Mouse (Mus musculus): ENCODE measurements at regions not wholly inside any gene's neighbourhood (a gene's known extent, or its start where the extent isn't known, plus 50 kb on each side); places are given as distances from the start of the nearest gene placed in this dataset.

DNA sequence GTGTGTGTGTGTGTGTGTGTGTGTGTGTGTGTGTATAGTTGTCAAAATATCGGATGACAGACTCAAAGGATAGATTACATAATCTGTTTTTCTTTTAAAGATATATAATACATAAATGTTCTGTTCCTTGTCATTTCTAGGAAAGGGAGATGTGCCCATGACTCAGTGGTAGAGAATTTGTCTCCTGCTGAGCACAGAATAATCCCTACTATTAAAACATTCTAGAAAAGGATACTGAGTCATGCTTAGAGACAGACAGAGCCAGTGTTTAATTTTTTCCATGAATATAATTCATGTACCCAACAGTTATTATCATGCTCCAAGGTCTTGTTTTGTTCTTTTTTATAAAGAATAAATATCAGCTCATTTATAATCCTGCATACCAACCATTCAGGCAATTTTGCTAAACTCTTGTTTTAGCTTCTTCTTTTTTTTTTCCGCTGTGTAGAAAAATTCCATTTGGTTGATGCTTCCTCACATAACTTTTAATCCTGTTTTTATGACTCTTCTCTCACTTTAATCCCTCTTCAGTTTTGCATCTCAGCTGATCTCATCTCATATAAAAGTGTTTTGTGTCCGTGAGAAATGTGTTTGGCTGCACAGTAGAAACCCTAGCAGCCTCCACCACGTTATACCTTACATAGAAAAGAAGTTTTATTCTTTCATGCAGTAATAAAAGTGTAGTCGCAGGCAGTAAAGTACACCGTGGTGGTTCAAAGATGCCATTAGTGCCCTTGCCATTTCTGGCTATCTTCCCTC lies 762.3 kb downstream of the Nedd1 start:
- no peak overlapping the region for H3K4me3 ChIP-seq (ENCODE audit: low read length)
- no peak overlapping the region for H3K9ac ChIP-seq (ENCODE audit: low read depth, low read length)
- no peak overlapping the region for H3K4me2 ChIP-seq (ENCODE audit: low read length)
- H3K4me1 ChIP-seq (ENCODE audit: control insufficient read depth, insufficient read depth, low read depth, low read length): no peaks in the 10 kb centered on the region
- H3K27ac ChIP-seq (ENCODE audit: low read depth, low read length): no peak overlapping the region
- 75% methylated on average over 6 of the region's 6 CpGs for WGBS
- no peak for ATAC-seq
- H3K36me3 ChIP-seq (ENCODE audit: control insufficient read depth, insufficient read depth, low read length): no peaks in the 10 kb centered on the region
- H3K9me3 ChIP-seq (ENCODE audit: control insufficient read depth, low read length): no peaks in the 10 kb centered on the region
- H3K27me3 ChIP-seq (replicated peaks; ENCODE audit: control insufficient read depth, insufficient read depth, low read length): no peaks in the 10 kb centered on the region

DNA sequence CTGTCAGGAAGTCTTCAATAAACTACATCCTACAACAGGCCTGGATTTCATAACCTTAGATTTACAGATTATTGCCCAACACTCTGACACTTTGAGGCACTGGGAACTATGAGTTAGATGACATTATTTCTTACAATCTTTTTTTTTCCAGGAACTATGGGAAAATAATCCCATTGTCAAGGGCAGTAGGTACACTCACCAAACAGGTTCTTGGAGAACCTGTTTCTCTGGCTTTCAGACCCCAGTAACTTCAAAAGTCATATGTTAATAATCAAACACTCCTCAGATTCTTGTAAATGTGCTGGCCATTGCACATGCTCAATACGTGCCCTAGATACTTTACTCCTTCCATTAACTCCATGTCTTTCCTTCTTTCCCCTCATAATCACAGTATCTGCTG lies 769.1 kb downstream of the Nedd1 start:
- no peak for ATAC-seq
- no peak overlapping the region for H3K27ac ChIP-seq (ENCODE audit: low read depth, low read length)
- no peaks in the 10 kb centered on the region for H3K9me3 ChIP-seq (ENCODE audit: control insufficient read depth, low read length)
- H3K4me3 ChIP-seq (ENCODE audit: low read length): no peak overlapping the region
- no peak overlapping the region for H3K4me2 ChIP-seq (ENCODE audit: low read length)
- H3K4me1 ChIP-seq (ENCODE audit: control insufficient read depth, insufficient read depth, low read depth, low read length): no peaks in the 10 kb centered on the region
- no peak overlapping the region for H3K9ac ChIP-seq (ENCODE audit: low read depth, low read length)
- H3K27me3 ChIP-seq (replicated peaks; ENCODE audit: control insufficient read depth, insufficient read depth, low read length): no peaks in the 10 kb centered on the region
- 92% methylated on average over 1 of the region's 1 CpGs for WGBS
- H3K36me3 ChIP-seq (ENCODE audit: control insufficient read depth, insufficient read depth, low read length): no peaks in the 10 kb centered on the region

- Histone ChIP-seq H3K4me1 (ENCODE audit: control insufficient read depth, insufficient read depth, low read depth, low read length) (no peaks in the 10 kb centered on the region), H3K36me3 (ENCODE audit: control insufficient read depth, insufficient read depth, low read length) (no peaks in the 10 kb centered on the region), H3K9ac (ENCODE audit: low read depth, low read length) (no peak overlapping the region), H3K4me2 (ENCODE audit: low read length) (no peak overlapping the region), H3K4me3 (ENCODE audit: low read length) (no peak overlapping the region), H3K27ac (ENCODE audit: low read depth, low read length) (no peak overlapping the region), H3K9me3 (ENCODE audit: control insufficient read depth, low read length) (no peaks in the 10 kb centered on the region), H3K27me3 (replicated peaks; ENCODE audit: control insufficient read depth, insufficient read depth, low read length) (no peaks in the 10 kb centered on the region)
- ATAC-seq: no peak
- 76% methylated on average over 3 of the region's 3 CpGs for WGBS
Measured at GRCm38 (mm10) chr10:91923626-91924025, 742.5 kb upstream of the Tmpo start.

GRCm38 (mm10) chr10:91889864-91890263 lies 708.7 kb upstream of the Tmpo start:
- Histone ChIP-seq H3K4me2 (ENCODE audit: low read length) (no peak overlapping the region), H3K36me3 (ENCODE audit: control insufficient read depth, insufficient read depth, low read length) (no peaks in the 10 kb centered on the region), H3K9ac (ENCODE audit: low read depth, low read length) (no peak overlapping the region), H3K27ac (ENCODE audit: low read depth, low read length) (no peak overlapping the region), H3K4me3 (ENCODE audit: low read length) (no peak overlapping the region), H3K27me3 (replicated peaks; ENCODE audit: control insufficient read depth, insufficient read depth, low read length) (no peaks in the 10 kb centered on the region), H3K9me3 (ENCODE audit: control insufficient read depth, low read length) (no peaks in the 10 kb centered on the region), H3K4me1 (ENCODE audit: control insufficient read depth, insufficient read depth, low read depth, low read length) (no peaks in the 10 kb centered on the region)
- no peak for ATAC-seq
- 85% methylated on average over 6 of the region's 6 CpGs for WGBS

GRCm38 (mm10) chr10:91888537-91888936 lies 707.4 kb upstream of the Tmpo start:
- no peak overlapping the region for H3K4me3 ChIP-seq (ENCODE audit: low read length)
- no peaks in the 10 kb centered on the region for H3K27me3 ChIP-seq (replicated peaks; ENCODE audit: control insufficient read depth, insufficient read depth, low read length)
- no peak overlapping the region for H3K9ac ChIP-seq (ENCODE audit: low read depth, low read length)
- WGBS: 51% methylated on average over 4 of the region's 4 CpGs
- peak; percentile 90 for ATAC-seq
- H3K27ac ChIP-seq (ENCODE audit: low read depth, low read length): no peak overlapping the region
- no peaks in the 10 kb centered on the region for H3K9me3 ChIP-seq (ENCODE audit: control insufficient read depth, low read length)
- H3K4me2 ChIP-seq (ENCODE audit: low read length): no peak overlapping the region
- no peaks in the 10 kb centered on the region for H3K36me3 ChIP-seq (ENCODE audit: control insufficient read depth, insufficient read depth, low read length)
- H3K4me1 ChIP-seq (ENCODE audit: control insufficient read depth, insufficient read depth, low read depth, low read length): no peaks in the 10 kb centered on the region

DNA sequence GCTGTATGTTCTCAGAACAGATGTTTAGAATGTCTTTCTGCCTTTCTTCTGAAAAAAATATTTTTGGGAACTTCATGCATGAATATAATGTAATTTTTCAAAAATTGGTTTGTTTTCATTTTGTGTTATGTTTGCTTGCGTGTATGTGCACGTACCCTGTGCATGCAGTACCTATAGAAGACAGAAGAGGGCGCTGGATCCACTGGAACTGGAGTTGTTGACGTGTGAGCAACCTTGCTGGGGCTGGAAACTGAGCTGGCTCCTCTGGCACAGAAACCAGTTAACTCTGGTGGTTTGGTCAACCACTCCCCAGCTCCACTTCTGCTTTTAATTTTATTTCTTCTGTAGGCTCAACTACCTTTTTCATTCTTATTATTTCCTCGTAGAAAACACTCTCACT lies 702.0 kb upstream of the Tmpo start:
- no peak overlapping the region for H3K27ac ChIP-seq (ENCODE audit: low read depth, low read length)
- no peak overlapping the region for H3K4me2 ChIP-seq (ENCODE audit: low read length)
- no peak overlapping the region for H3K4me3 ChIP-seq (ENCODE audit: low read length)
- ATAC-seq: no peak
- WGBS: 68% methylated on average over 5 of the region's 5 CpGs
- H3K36me3 ChIP-seq (ENCODE audit: control insufficient read depth, insufficient read depth, low read length): no peaks in the 10 kb centered on the region
- no peak overlapping the region for H3K9ac ChIP-seq (ENCODE audit: low read depth, low read length)
- no peaks in the 10 kb centered on the region for H3K27me3 ChIP-seq (replicated peaks; ENCODE audit: control insufficient read depth, insufficient read depth, low read length)
- peaks cover 4% of the 10 kb centered on the region; the same call in 1 of the 2 replicates for H3K4me1 ChIP-seq (ENCODE audit: control insufficient read depth, insufficient read depth, low read depth, low read length)
- H3K9me3 ChIP-seq (ENCODE audit: control insufficient read depth, low read length): no peaks in the 10 kb centered on the region

- Histone ChIP-seq H3K9ac (ENCODE audit: low read depth, low read length) (no peak overlapping the region), H3K4me2 (ENCODE audit: low read length) (no peak overlapping the region), H3K4me1 (ENCODE audit: control insufficient read depth, insufficient read depth, low read depth, low read length) (peaks cover 4% of the 10 kb centered on the region; the same call in 1 of the 2 replicates), H3K4me3 (ENCODE audit: low read length) (no peak overlapping the region), H3K27me3 (replicated peaks; ENCODE audit: control insufficient read depth, insufficient read depth, low read length) (no peaks in the 10 kb centered on the region), H3K9me3 (ENCODE audit: control insufficient read depth, low read length) (no peaks in the 10 kb centered on the region), H3K36me3 (ENCODE audit: control insufficient read depth, insufficient read depth, low read length) (no peaks in the 10 kb centered on the region), H3K27ac (ENCODE audit: low read depth, low read length) (no peak overlapping the region)
- ATAC-seq: no peak
- whole genome bisulfite sequencing: 70% methylated on average over 4 of the region's 4 CpGs
Measured at GRCm38 (mm10) chr10:91882481-91882880, 701.4 kb upstream of the Tmpo start.

DNA sequence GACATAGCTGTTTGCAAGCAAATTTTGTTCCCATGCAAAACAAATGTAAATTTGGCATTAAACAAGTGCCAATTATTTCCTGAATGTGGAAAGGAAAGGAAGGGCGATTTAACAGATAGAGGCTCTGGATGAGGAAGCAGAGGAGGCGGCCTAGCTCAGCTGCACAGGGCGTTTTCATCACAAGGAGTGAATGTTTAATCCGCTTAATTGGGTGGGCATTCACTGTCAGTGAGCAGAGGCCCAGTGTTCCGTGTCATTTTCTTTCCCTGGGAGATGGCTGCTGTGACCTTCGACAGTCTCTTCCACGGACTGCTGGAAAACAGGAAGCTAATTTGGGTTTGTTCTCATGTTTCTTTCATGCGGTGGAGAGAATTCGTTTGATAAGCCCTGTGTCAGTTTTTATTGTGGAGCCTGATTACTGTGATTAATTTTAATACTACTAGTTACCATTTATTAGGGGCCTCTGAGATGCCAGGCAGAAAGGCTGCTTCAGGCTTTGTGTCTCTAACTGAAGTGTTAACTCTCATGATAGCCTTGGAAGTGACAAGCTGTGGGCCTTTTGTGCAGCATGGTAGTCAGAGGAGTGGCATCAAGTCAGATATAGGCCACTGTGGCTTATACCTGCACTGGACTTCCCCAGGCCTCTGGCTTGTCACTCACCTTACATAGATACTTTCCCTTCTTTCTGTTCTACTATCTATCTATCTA lies 700.6 kb upstream of the Tmpo start:
- H3K27me3 ChIP-seq (replicated peaks; ENCODE audit: control insufficient read depth, insufficient read depth, low read length): no peaks in the 10 kb centered on the region
- no peaks in the 10 kb centered on the region for H3K9me3 ChIP-seq (ENCODE audit: control insufficient read depth, low read length)
- H3K4me1 ChIP-seq (ENCODE audit: control insufficient read depth, insufficient read depth, low read depth, low read length): peaks cover 4% of the 10 kb centered on the region; the same call in 1 of the 2 replicates
- peak overlapping the region; percentile 44; the same call in 1 of the 2 replicates for H3K27ac ChIP-seq (ENCODE audit: low read depth, low read length)
- no peak overlapping the region for H3K4me2 ChIP-seq (ENCODE audit: low read length)
- WGBS: 17% methylated on average over 9 of the region's 9 CpGs
- no peak overlapping the region for H3K4me3 ChIP-seq (ENCODE audit: low read length)
- no peaks in the 10 kb centered on the region for H3K36me3 ChIP-seq (ENCODE audit: control insufficient read depth, insufficient read depth, low read length)
- ATAC-seq: no peak; the same call in 1 of the 2 replicates
- H3K9ac ChIP-seq (ENCODE audit: low read depth, low read length): peak overlapping the region; percentile 35

DNA sequence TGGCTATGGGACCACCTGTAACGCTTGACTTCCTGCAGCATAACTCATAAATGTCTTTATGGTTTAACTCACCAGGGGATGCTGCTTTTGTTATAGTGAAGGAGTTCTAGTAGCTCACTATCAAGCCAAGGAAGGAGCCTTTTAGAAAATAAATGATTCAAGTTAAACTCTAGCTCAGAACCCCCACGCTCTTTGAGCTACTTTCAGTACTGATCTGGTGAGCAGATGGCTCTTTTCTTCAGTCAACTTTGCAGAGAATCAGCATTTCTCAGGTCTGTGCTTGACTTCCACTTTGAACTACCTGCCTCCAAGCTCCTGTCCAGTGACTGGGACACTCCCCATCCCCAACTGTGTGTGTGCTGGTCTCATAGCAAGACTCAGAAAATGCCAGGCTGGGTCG lies 694.3 kb upstream of the Tmpo start:
- no peak overlapping the region for H3K4me2 ChIP-seq (ENCODE audit: low read length)
- no peaks in the 10 kb centered on the region for H3K36me3 ChIP-seq (ENCODE audit: control insufficient read depth, insufficient read depth, low read length)
- no peak overlapping the region for H3K4me3 ChIP-seq (ENCODE audit: low read length)
- WGBS: 83% methylated on average over 3 of the region's 3 CpGs
- H3K9me3 ChIP-seq (ENCODE audit: control insufficient read depth, low read length): no peaks in the 10 kb centered on the region
- ATAC-seq: no peak
- H3K4me1 ChIP-seq (ENCODE audit: control insufficient read depth, insufficient read depth, low read depth, low read length): no peaks in the 10 kb centered on the region
- H3K27ac ChIP-seq (ENCODE audit: low read depth, low read length): no peak overlapping the region
- H3K27me3 ChIP-seq (replicated peaks; ENCODE audit: control insufficient read depth, insufficient read depth, low read length): no peaks in the 10 kb centered on the region
- H3K9ac ChIP-seq (ENCODE audit: low read depth, low read length): no peak overlapping the region

Data from hindbrain, embryonic 16.5 days (tissue).